Mouse (Mus musculus) CH12.LX (cell line): ENCODE data around the gene Hspa1l. TPM values are rescaled to one million over a fixed set of nuclear protein-coding genes. Genes with fewer than 3 reads are reported as not detected.

Source experiments
- DNase-seq: peaks from one replicate; pipeline ENCODE4 v3.0.0-alpha.2; 2013; ENCODE audit errors: extremely low read depth
- H3K27ac ChIP-seq: 2 replicates; pipeline ENCODE4 v1.5.1; 2012; ENCODE audit warnings: low read depth, mild to moderate bottlenecking, control low read depth, moderate library complexity; ENCODE audit not compliant: insufficient read depth
- H3K27me3 ChIP-seq: replicated peaks from 2 replicates; pipeline ENCODE3; 2012; ENCODE audit warnings: inconsistent platforms
- H3K36me3 ChIP-seq, 2 experiments: replicated peaks in 1 of 2; 2 replicates each; pipeline versions ENCODE3 to v1.6.1; 2012; ENCODE audit warnings: inconsistent platforms in 1 of 2, low read length in 1 of 2, mild to moderate bottlenecking in 1 of 2, mixed read lengths in 1 of 2, moderate library complexity in 1 of 2; ENCODE audit not compliant: control insufficient read depth in 1 of 2, insufficient read depth in 1 of 2
- H3K4me1 ChIP-seq, 2 experiments: 2 replicates each; pipeline ENCODE4 v1.6.1; 2012; ENCODE audit warnings: inconsistent platforms in 1 of 2, moderate library complexity in 1 of 2; ENCODE audit not compliant: insufficient read depth in 2 of 2, control insufficient read depth in 1 of 2
- H3K4me2 ChIP-seq: 2 replicates; pipeline ENCODE4 v1.6.1; 2012; ENCODE audit warnings: low read depth, mild to moderate bottlenecking, control low read depth; ENCODE audit not compliant: poor library complexity, insufficient read depth, severe bottlenecking
- H3K4me3 ChIP-seq, 3 experiments: fragments of 150-350 bp in 1 of 3; sonication (generic) in 1 of 3; replicated peaks in 1 of 3; 2 replicates each; pipeline versions ENCODE3 to v1.5.1; 2011 to 2012; ENCODE audit warnings: low read depth in 2 of 3, low read length in 2 of 3, mild to moderate bottlenecking in 2 of 3, moderate library complexity in 2 of 3, control low read depth in 1 of 3, improper control_type of control experiment in 1 of 3, inconsistent platforms in 1 of 3, mixed read lengths in 1 of 3; ENCODE audit not compliant: poor library complexity in 1 of 3
- H3K79me2 ChIP-seq: replicated peaks from 2 replicates; pipeline ENCODE4 v1.6.1; 2012; ENCODE audit warnings: mild to moderate bottlenecking, moderate library complexity; ENCODE audit not compliant: control insufficient read depth, poor library complexity, insufficient read depth, severe bottlenecking; ENCODE audit errors: extremely low read depth
- H3K9ac ChIP-seq: 2 replicates; pipeline ENCODE4 v1.6.1; 2012; ENCODE audit warnings: low read depth, mild to moderate bottlenecking, control low read depth, moderate library complexity; ENCODE audit not compliant: insufficient read depth
- H3K9me3 ChIP-seq: replicated peaks from 2 replicates; pipeline ENCODE3; 2012; ENCODE audit warnings: low read length, inconsistent platforms, mixed read lengths
- BHLHE40 ChIP-seq: IDR thresholded peaks from 2 replicates; pipeline ENCODE4 v1.6.1; 2011; ENCODE audit warnings: mild to moderate bottlenecking, low read depth, low read length, improper control_type of control experiment
- CHD2 ChIP-seq: IDR thresholded peaks from 2 replicates; pipeline ENCODE4 v1.6.1; 2011; ENCODE audit warnings: low read length, improper control_type of control experiment
- CTCF ChIP-seq, 2 experiments: IDR thresholded peaks in 1 of 2; conservative IDR thresholded peaks in 1 of 2; 2 replicates each; pipeline ENCODE4 v1.5.1; 2011 to 2012; ENCODE audit warnings: low read depth in 2 of 2, low read length in 2 of 2, improper control_type of control experiment in 1 of 2, inconsistent platforms in 1 of 2, mild to moderate bottlenecking in 1 of 2, moderate library complexity in 1 of 2
- E2F4 ChIP-seq: IDR thresholded peaks from 2 replicates; pipeline ENCODE4 v1.6.1; 2011; ENCODE audit warnings: low read depth, low read length, improper control_type of control experiment; ENCODE audit not compliant: insufficient replicate concordance
- ELF1 ChIP-seq: IDR thresholded peaks from 2 replicates; pipeline ENCODE4 v1.6.1; 2014; ENCODE audit warnings: low read depth, mild to moderate bottlenecking, inconsistent platforms, low read length, improper control_type of control experiment
- ETS1 ChIP-seq: conservative IDR thresholded peaks from 2 replicates; pipeline ENCODE4 v1.6.1; 2012; ENCODE audit warnings: low read depth, mild to moderate bottlenecking, inconsistent platforms, low read length, improper control_type of control experiment, moderate library complexity
- GABPA ChIP-seq: IDR thresholded peaks from 2 replicates; pipeline ENCODE4 v1.6.1; 2012; ENCODE audit warnings: low read depth, low read length, improper control_type of control experiment, inconsistent platforms; ENCODE audit not compliant: insufficient replicate concordance
- HCFC1 ChIP-seq: IDR thresholded peaks from 2 replicates; pipeline ENCODE4 v1.6.1; 2012; ENCODE audit warnings: low read depth, mild to moderate bottlenecking, inconsistent platforms, low read length, improper control_type of control experiment
- IRF4 ChIP-seq: IDR thresholded peaks from 2 replicates; pipeline ENCODE4 v1.6.1; 2014; ENCODE audit warnings: low read depth, mild to moderate bottlenecking, inconsistent platforms, low read length, improper control_type of control experiment
- JUN ChIP-seq: IDR thresholded peaks from 2 replicates; pipeline ENCODE4 v1.6.1; 2011; ENCODE audit warnings: low read depth, mild to moderate bottlenecking, low read length, improper control_type of control experiment, moderate library complexity; ENCODE audit not compliant: insufficient read depth
- MAFK ChIP-seq: IDR thresholded peaks from 2 replicates; pipeline ENCODE4 v1.6.1; 2011; ENCODE audit warnings: low read length, improper control_type of control experiment; ENCODE audit not compliant: insufficient replicate concordance
- MAX ChIP-seq: IDR thresholded peaks from 2 replicates; pipeline ENCODE4 v1.6.1; 2011; ENCODE audit warnings: low read length, improper control_type of control experiment
- MAZ ChIP-seq: IDR thresholded peaks from 2 replicates; pipeline ENCODE4 v1.6.1; 2012; ENCODE audit warnings: low read depth, mild to moderate bottlenecking, inconsistent platforms, low read length, improper control_type of control experiment, moderate library complexity
- MEF2A ChIP-seq: IDR thresholded peaks from 2 replicates; pipeline ENCODE4 v1.6.1; 2014; ENCODE audit warnings: low read depth, mild to moderate bottlenecking, inconsistent platforms, low read length, improper control_type of control experiment, borderline replicate concordance
- MXI1 ChIP-seq: IDR thresholded peaks from 2 replicates; pipeline ENCODE4 v1.6.1; 2011; ENCODE audit warnings: mild to moderate bottlenecking, low read depth, low read length, improper control_type of control experiment
- MYC ChIP-seq: IDR thresholded peaks from 2 replicates; pipeline ENCODE4 v1.6.1; 2011; ENCODE audit warnings: low read depth, mild to moderate bottlenecking, improper control_type of control experiment, low read length
- NELFE ChIP-seq: IDR thresholded peaks from 2 replicates; pipeline ENCODE4 v1.6.1; 2011; ENCODE audit warnings: low read depth, low read length, improper control_type of control experiment
- NRF1 ChIP-seq: IDR thresholded peaks from 2 replicates; pipeline ENCODE4 v1.6.1; 2014; ENCODE audit warnings: low read depth, mild to moderate bottlenecking, inconsistent platforms, low read length, improper control_type of control experiment, moderate library complexity
- POLR2A ChIP-seq: IDR thresholded peaks from 2 replicates; pipeline ENCODE4 v1.6.1; 2011; ENCODE audit warnings: low read depth, mild to moderate bottlenecking, improper control_type of control experiment, low read length
- POLR2AphosphoS2 ChIP-seq: IDR thresholded peaks from 2 replicates; pipeline ENCODE4 v1.6.1; 2011; ENCODE audit warnings: low read depth, low read length, improper control_type of control experiment
- RAD21 ChIP-seq: IDR thresholded peaks from 2 replicates; pipeline ENCODE4 v1.6.1; 2011; ENCODE audit warnings: low read depth, mild to moderate bottlenecking, low read length, improper control_type of control experiment, moderate library complexity
- SIN3A ChIP-seq: IDR thresholded peaks from 2 replicates; pipeline ENCODE4 v1.6.1; 2012; ENCODE audit warnings: low read length, improper control_type of control experiment, inconsistent platforms
- SMC3 ChIP-seq: IDR thresholded peaks from 2 replicates; pipeline ENCODE4 v1.6.1; 2011; ENCODE audit warnings: low read depth, low read length, improper control_type of control experiment
- TBP ChIP-seq: conservative IDR thresholded peaks from 2 replicates; pipeline ENCODE4 v1.6.1; 2011; ENCODE audit warnings: low read depth, low read length, improper control_type of control experiment
- TCF12 ChIP-seq: IDR thresholded peaks from 2 replicates; pipeline ENCODE4 v1.6.1; 2014; ENCODE audit warnings: low read depth, mild to moderate bottlenecking, inconsistent platforms, low read length, improper control_type of control experiment
- UBTF ChIP-seq: IDR thresholded peaks from 2 replicates; pipeline ENCODE4 v1.6.1; 2012; ENCODE audit warnings: low read depth, mild to moderate bottlenecking, inconsistent platforms, low read length, improper control_type of control experiment, moderate library complexity
- USF1 ChIP-seq: IDR thresholded peaks from 2 replicates; pipeline ENCODE4 v1.6.1; 2014; ENCODE audit warnings: low read depth, mild to moderate bottlenecking, inconsistent platforms, low read length, improper control_type of control experiment
- USF2 ChIP-seq: conservative IDR thresholded peaks from 2 replicates; pipeline ENCODE4 v1.6.1; 2011; ENCODE audit warnings: low read depth, low read length, improper control_type of control experiment
- ZC3H11A ChIP-seq: IDR thresholded peaks from 2 replicates; pipeline ENCODE4 v1.6.1; 2012; ENCODE audit warnings: low read depth, mild to moderate bottlenecking, inconsistent platforms, low read length, improper control_type of control experiment
- ZKSCAN1 ChIP-seq: IDR thresholded peaks from 2 replicates; pipeline ENCODE4 v1.6.1; 2012; ENCODE audit warnings: low read depth, inconsistent platforms, low read length, improper control_type of control experiment, borderline replicate concordance
- ZMIZ1 ChIP-seq: IDR thresholded peaks from 2 replicates; pipeline ENCODE4 v1.6.1; 2012; ENCODE audit warnings: low read depth, mild to moderate bottlenecking, inconsistent platforms, low read length, improper control_type of control experiment
- dilution Hi-C: fragments of 300-500 bp; cut with MboI; formaldehyde crosslinking; loops from 2 replicates; pipeline ENCODE4 v1.14.3; 2020; ENCODE audit warnings: low sequenced_read_pairs; ENCODE audit not compliant: extremely low pct_unique_long_range_greater_than_20kb, extremely low pct_ligation_motif_present
- in situ Hi-C: fragments of 300-500 bp; cut with MboI; formaldehyde crosslinking; loops from 3 replicates; pipeline ENCODE4 v1.14.3; 2019; ENCODE audit warnings: low sequenced_read_pairs, low pct_ligation_motif_present, low pct_unique_long_range_greater_than_20kb, mixed read lengths
- polyA plus RNA-seq: library from polyadenylated mRNA; unstranded; fragments of >175 nt; gene quantifications from 2 replicates; pipeline ENCODE4 v1.2.1, GENCODE M21; 2012; ENCODE audit warnings: low read depth; ENCODE audit not compliant: insufficient read length
- total RNA-seq, 2 experiments: library from RNA; depleted of rRNA; stranded (reverse); fragments of 300-350 nt in 1 of 2; fragments of >200 nt in 1 of 2; gene quantifications; 2 replicates each; pipeline ENCODE4 v1.2.3; 2012 to 2014

Gene Hspa1l
- total and polyA plus RNA-seq, 3 experiments: 0.30 to 1.4 TPM; not detected in 1

GRCm38 (mm10) chr17:34931061-34931734 lies 41.3 kb upstream of the Hspa1l start, which contains the start of gene Neu1:
TSS of gene Neu1 (plus strand) at chr17:34931253.
- dilution Hi-C loops (no loop called here), in situ Hi-C loops (no loop called here)
- peak within 1 kb of the TSS; percentile 6; the same call in 1 of the 2 replicates for H3K27ac ChIP-seq

GRCm38 (mm10) chr17:34931735-34932098 lies 40.8 kb upstream of the Hspa1l start:
- peak; percentile 54 for DNase-seq
- H3K27ac ChIP-seq: peak overlapping the region; percentile 6; the same call in 1 of the 2 replicates
- in situ Hi-C loops: no loop called here

More at GRCm38 (mm10) chr17:34931061-34931734, 41.3 kb upstream of the Hspa1l start, which contains the start of gene Neu1:
- H3K4me2 ChIP-seq: peak within 1 kb of the TSS; percentile 87
- peaks cover 11 to 39% of the 10 kb centered on the region in 2 experiments for H3K4me1 ChIP-seq
- no peaks in the 10 kb centered on the region for H3K79me2 ChIP-seq
- peaks cover 16 to 40% of the 10 kb centered on the region in 2 experiments for H3K36me3 ChIP-seq
- H3K27me3 ChIP-seq: no peaks in the 10 kb centered on the region
- H3K4me3 ChIP-seq: peak within 1 kb of the TSS; percentile 77 to 82 (median 79)
- TF ChIP-seq NRF1 (peak; percentile 40; the same call in 1 of the 2 replicates), USF2 (peak; percentile 70), GABPA (no peak), MAZ (peak; percentile 86), POLR2AphosphoS2 (no peak), BHLHE40 (peak; percentile 94), SIN3A (peak; percentile 92), TBP (peak; percentile 85), CHD2 (no peak), ETS1 (0 out of 2 replicates have a peak, but pooled peaks have one; percentile 40), USF1 (peak; percentile 89), UBTF (no peak), TCF12 (peak; percentile 60; the same call in 1 of the 2 replicates), MAX (peak; percentile 61), ZKSCAN1 (no peak), RAD21 (peak; percentile 36), JUN (no peak), CTCF (conservative IDR thresholded peaks at IDR 0.05 in 1 of 2, IDR thresholded peaks at IDR 0.05 in 1 of 2; ENCODE audit: low read depth in 2 of 2, low read length in 2 of 2) (peak in 1 of 2 experiments; percentile 77; a peak in 3 of 4 replicates), E2F4 (peak; percentile 33; the same call in 1 of the 2 replicates), POLR2A (peak; percentile 78), HCFC1 (peak; percentile 52), ELF1 (peak; percentile 63), SMC3 (peak; percentile 59), ZC3H11A (no peak), MXI1 (peak; percentile 29), NELFE (peak; percentile 70; the same call in 1 of the 2 replicates), ZMIZ1 (peak; percentile 58), MYC (0 out of 2 replicates have a peak, but pooled peaks have one; percentile 14)
- H3K9ac ChIP-seq: peak within 1 kb of the TSS; percentile 28
- H3K9me3 ChIP-seq: no peaks in the 10 kb centered on the region
- peak; percentile 100 for DNase-seq

More at GRCm38 (mm10) chr17:34931735-34932098, 40.8 kb upstream of the Hspa1l start:
- Histone ChIP-seq H3K79me2 (no peaks in the 10 kb centered on the region), H3K27me3 (no peaks in the 10 kb centered on the region), H3K4me1 (peaks cover 11 to 39% of the 10 kb centered on the region in 2 experiments), H3K36me3 (peaks cover 16 to 45% of the 10 kb centered on the region in 2 experiments), H3K9ac (peak overlapping the region; percentile 28), H3K4me3 (peak overlapping the region; percentile 77 to 82 (median 79)), H3K9me3 (no peaks in the 10 kb centered on the region), H3K4me2 (peak overlapping the region; percentile 87)
- peak; percentile 13; the same call in 1 of the 2 replicates for TF ChIP-seq BHLHE40
- TF ChIP-seq NRF1: peak; percentile 83
- TF ChIP-seq SIN3A: 0 out of 2 replicates have a peak, but pooled peaks have one; percentile 19
- TF ChIP-seq TCF12: no peak
- no peak for TF ChIP-seq IRF4
- no peak for TF ChIP-seq MAFK
- no peak for TF ChIP-seq GABPA
- TF ChIP-seq ELF1: no peak
- no peak for TF ChIP-seq MEF2A
- TF ChIP-seq UBTF: 0 out of 2 replicates have a peak, but pooled peaks have one; percentile 16
- TF ChIP-seq MYC: 0 out of 2 replicates have a peak, but pooled peaks have one; percentile 12
- dilution Hi-C loops: no loop called here
